Mouse (Mus musculus): Measurements from ENCODE around the gene Pin4.

Pin4 gene

DNA sequence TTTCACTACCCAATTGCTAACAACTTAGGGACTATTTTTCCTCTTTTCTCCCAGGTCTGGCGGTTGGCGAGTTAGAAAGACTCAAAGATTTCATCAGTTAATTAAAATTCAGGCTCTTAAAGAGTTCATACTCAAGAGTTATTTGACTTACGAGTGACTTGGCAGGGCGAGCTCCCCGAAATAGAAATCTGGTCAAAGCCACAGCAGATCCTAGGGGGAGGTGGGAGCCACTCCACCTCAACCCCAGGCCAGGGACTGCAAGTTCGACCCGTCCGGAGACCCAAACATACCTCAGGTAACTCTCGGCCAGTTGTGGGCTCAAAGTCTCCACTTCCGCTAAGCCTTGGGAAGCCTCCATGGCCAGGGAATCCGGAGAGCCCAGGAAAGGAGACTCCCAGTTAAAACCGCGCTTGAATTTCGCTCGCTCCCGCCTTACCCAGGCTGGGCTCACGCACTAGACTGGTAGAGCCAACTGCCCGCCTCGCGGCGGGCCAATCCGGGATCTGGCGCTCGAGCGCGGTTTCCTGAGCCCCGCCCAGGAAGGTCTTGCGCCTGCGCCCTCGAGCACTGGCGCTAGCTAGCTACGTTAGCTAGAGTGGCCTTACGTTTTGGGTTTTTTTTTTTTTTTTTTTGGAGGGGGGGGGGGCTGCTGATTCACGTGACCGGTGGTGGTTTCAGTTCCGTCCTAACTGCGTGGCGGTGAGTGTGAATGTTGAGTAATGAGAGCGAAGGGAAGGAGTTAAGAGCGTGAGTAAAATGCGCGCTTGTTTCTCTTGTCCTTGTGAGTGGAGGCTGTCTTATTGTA is 37.6 kb downstream of the Pin4 start, which contains the start of gene Ercc6l:
Gene Ercc6l, minus strand, starts transcription at position 474 of the 805 bp plus-strand sequence.
- peak; percentile 81 for DNase-seq (ENCODE audit: extremely low spot score, low spot score)

DNA sequence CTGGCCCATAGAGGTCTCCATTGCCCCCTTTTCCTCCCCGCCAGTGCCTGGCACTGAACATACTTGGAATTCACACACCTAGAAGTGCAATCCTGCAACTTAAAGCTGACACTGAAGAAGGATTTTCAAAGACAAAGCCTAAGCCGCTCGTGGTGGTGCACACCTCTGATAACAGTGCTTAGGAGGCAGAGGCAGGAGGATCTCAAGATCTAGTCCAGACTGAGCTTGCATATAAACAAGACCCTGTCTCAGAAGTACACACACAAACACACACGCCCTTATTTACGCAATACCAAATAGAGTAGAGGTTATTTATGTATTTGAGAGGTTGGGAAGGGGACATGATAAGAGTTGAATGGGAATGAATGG is 38.2 kb downstream of the Pin4 start:
- DNase-seq (ENCODE audit: extremely low spot score, low spot score) = no peak

DNA sequence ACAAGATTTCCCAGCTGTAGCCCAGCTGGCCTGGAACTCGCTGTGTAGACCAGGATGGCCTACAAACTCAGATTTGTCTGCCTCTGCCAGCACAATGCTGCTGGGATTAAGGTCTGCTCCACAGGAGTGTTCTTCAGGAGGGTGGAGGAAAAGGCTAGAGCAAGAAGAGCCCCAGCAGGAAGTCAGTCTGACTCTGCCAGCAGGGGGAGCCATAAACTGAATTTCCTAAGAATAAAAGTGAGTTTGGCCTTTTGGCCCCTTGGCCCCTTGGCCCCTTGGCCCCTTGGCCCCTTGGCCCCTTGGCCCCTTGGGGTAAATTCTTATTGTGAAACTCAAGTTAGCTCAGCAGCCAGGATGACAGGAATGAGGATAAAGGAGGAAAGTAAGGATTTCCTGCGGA is 40.5 kb downstream of the Pin4 start:
- DNase-seq (ENCODE audit: extremely low spot score, low spot score) = no peak

DNA sequence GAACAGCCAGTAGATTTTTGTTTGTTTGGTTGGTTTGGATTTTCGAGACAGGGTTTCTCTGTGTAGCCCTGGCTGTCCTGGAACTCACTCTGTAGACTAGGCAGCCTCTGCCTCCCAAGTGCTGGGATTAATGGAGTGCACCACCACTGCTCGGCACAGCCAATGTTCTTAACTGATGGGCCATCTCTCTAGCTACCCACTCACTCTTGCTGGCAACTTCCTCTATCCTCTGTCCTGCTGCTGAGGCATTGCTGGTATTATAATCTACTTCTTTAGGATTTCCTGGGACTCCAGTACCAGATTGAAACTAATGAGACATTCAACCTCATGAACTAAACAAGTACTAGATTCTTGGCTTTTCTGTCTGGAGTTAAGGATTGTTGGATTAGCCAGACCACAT is 41.3 kb downstream of the Pin4 start:
- DNase-seq (ENCODE audit: extremely low spot score, low spot score) = no peak

DNA sequence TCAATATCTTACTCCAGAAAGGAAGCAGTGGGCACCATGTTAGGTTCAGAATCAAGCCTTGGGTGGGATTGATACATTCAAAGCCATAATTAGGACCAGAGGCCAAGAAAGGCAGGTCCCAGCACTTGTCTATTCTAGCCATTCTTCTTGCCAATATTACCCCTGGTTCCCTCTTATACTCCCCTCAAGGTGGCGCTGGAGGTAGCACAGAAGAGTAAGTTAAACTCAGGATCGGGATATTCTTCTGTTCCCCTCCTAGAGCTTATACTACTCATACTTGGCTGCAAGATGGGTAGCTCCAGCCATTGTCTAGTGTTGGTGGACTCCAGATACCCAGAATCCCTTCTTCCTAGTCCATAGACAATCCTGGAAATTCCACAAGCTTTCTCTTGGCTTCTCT is 43.8 kb downstream of the Pin4 start:
- DNase-seq (ENCODE audit: extremely low spot score, low spot score) = no peak

DNA sequence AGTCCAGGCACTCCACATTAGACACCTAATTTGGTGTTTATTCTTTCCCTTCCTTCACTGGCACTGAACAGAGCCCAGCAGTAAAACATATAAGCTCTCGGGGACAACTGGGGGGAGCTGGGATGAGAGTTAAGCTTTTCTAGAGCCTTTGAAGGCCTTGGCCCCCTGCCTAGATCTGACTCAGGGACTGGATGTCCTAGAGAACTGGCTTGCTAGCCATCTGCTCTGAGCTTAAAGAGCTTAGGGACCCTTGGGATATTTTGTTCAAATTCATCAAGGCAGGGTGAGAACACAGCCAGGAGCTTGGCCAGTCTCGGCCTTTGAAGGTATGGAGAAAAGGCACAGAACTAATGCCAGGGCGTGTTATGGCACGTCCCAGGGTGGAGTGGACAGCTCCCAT is 44.3 kb downstream of the Pin4 start:
- DNase-seq (ENCODE audit: extremely low spot score, low spot score) = no peak

DNA sequence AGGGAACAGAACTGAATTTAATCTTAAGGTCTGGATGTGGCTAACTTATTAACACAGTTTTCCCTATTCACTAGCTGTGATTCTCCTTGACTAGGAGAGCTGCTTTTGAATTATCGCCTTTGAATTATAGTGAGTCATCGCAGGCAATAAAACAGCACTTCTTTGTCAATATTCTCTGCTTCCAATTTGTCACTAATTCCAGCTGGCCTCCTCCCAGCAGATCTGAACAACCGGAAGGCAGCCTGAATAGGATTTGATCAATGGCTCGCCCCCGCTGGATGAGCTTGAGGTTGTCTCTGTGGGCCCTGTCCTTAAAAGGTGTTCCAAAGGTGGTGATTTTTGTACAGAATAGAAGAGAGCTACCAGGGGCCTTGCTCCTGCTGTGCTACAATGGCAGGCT is 47.3 kb downstream of the Pin4 start:
- no peak for DNase-seq (ENCODE audit: extremely low spot score, low spot score)

DNA sequence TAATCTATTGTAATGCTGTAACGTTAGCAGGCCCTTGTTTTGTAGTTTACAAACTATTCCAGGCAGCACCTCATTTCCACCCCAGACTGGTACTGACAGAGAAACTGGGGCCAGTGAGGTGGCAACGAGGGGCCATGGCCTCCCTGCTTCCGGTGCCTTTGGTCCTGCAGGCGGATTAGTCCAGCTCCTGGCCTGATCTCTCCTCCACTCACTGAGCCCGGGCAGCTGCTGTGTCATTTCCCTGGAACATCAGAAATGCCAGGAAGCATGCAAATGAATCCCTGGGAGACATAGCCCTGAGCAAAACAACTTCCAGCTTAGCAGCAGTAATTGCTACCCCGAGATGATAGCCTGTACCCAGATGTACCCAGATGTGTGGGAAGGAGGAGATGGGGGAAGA is 47.7 kb downstream of the Pin4 start:
- no peak for DNase-seq (ENCODE audit: extremely low spot score, low spot score)

DNA sequence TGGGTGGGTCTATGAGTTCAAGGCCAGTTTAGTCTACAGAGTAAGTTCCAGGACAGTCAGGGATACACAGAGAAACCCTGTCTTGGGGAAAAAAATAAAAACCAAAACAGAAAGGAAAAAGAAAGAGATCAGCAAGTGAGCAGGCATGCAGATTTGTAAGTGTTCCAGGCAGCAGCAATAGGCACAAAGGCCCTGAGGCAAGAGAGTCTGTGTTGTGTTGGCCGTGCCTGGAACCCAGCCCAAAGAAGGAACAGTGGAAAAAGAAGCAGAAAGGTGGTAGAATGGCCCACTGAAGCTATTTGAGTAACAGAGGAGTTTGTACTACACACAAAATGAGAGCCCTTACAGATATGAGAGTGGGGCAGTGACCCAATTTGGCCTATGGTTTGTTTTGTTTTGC is 50.5 kb downstream of the Pin4 start:
- DNase-seq (ENCODE audit: extremely low spot score, low spot score) = no peak

DNA sequence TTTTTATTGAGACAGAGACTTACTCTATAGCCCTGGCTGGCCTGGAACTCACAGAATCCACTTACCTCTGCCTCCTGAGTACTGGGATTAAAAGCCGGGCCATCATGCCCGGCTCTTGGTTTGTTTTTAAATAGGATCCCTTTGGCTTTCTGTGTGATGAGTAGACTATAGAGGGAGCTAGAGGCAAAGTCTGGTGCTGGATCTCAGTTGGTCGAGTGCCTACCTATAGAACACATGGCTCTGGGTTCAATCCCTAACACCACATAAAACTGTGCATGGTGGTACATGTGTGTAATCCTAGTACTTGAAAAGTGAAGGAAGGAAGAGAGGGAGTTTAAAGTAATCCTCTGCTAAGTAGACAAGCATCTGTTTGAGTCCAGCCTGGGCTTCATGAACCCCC is 50.9 kb downstream of the Pin4 start:
- DNase-seq (ENCODE audit: extremely low spot score, low spot score) = no peak

DNA sequence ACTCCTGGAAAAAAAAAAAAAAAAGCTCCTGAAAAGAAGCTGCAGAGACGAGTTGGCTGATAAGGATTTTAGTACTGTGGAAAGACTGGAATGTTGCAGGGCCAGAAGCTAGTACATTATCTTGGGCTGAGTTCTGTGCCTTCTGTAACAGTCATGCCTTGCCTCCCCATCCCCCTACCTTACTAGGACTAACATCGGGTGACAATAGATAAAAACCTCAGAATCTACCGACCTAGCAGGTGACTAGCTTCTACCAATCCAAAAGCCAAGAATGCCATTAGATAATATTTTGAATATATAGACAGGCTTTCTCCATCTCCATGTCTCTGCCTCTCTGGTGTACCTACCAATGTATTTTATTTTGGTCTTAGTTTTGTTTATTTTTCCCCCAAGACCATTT is 51.7 kb downstream of the Pin4 start:
- no peak for DNase-seq (ENCODE audit: extremely low spot score, low spot score)

DNA sequence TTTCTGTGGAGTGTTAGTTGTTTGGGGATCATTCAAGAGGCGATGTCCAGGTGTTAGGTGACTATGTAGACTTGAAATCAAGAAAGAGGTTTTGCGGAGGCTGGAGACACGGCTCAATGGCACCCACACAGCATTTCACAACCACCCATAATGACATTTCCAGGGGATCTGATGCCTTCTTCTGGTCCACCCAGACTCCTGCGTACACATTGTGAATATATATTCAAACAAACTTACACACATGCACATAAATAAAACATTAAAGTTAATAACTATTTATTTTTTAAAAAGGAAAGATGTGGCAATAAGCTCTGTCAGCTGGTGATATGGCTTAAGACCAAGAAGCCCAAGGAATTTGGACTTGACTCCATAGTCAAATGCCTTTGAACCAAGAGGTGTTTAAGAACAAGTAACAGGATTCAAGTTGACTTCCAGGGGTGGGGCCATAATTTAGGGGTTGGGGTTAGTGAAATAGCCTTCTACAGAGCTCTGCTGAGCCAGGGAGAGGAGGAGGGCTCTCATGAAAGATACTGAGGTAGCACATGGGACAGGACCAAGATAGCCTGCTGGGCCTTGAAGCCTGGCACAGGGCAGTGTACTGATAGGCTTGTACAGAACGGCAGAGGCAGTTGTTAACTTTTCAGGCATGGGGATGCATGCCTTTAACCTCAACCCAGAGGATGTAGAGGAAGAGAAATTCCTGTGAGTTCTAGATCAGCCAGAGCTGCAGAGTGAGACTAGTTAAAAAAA is 56.5 kb downstream of the Pin4 start:
- no peak for DNase-seq (ENCODE audit: extremely low spot score, low spot score)
